Mouse (Mus musculus) bone marrow macrophage, adult 2 months (primary cell): ENCODE measurements at regions not wholly inside any gene's neighbourhood (a gene's known extent, or its start where the extent isn't known, plus 50 kb on each side); places are given as distances from the start of the nearest gene placed in this dataset.

ENCODE experiments used
- CTCF ChIP-seq: IDR thresholded peaks from 2 replicates; pipeline ENCODE4 v1.5.1; 2012; ENCODE audit warnings: low read depth, mild to moderate bottlenecking, low read length, moderate library complexity
- POLR2A ChIP-seq: IDR thresholded peaks from 2 replicates; pipeline ENCODE4 v1.6.1; 2012; ENCODE audit warnings: mild to moderate bottlenecking, low read depth, low read length, borderline replicate concordance

GRCm38 (mm10) chr11:56290651-56291578 is 250.1 kb upstream of the Nmur2 start:
- no peak for TF ChIP-seq CTCF
- TF ChIP-seq POLR2A = no peak
